Mouse (Mus musculus) layer of hippocampus, postnatal 25 days (tissue): Measurements from ENCODE around the gene Usf1. TPM values are rescaled to one million over a fixed set of nuclear protein-coding genes. Genes with fewer than 3 reads are reported as not detected.

Source experiments
- DNase-seq, 2 experiments: peaks; one replicate each; pipeline ENCODE4 v3.0.0; 2022; ENCODE audit warnings: mixed read lengths in 2 of 2, low spot score in 1 of 2; ENCODE audit errors: extremely low spot score in 1 of 2
- total RNA-seq, 2 experiments: library from RNA; stranded (reverse); gene quantifications; 2 replicates each; pipeline ENCODE4 v1.2.3; 2021

Usf1 gene
- total RNA-seq, 2 experiments from 2014 or later = 113 to 139 TPM

DNA sequence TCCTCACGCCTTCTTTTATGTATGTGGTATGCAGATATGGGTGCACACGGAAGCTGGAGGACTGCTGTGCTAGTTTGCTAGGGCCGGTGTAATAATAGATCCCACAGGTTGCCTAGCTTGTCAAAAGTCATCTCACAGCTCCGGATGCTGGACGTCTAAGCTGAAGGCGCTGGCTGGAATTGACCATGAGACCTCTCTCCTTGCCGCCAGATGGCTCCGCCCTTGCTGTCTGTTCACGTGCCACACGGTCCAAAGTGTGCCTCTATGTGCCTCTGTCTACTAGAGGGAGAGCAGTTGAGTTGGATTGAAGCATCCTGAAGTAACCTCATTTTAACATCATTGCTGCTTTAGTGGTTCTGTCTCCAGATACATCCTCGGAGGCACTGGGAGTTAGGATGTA is 38.9 kb downstream of the Usf1 start:
- no peak for DNase-seq

- DNase-seq = no peak
Measured at GRCm38 (mm10) chr1:171451001-171451400, 39.9 kb downstream of the Usf1 start.

DNA sequence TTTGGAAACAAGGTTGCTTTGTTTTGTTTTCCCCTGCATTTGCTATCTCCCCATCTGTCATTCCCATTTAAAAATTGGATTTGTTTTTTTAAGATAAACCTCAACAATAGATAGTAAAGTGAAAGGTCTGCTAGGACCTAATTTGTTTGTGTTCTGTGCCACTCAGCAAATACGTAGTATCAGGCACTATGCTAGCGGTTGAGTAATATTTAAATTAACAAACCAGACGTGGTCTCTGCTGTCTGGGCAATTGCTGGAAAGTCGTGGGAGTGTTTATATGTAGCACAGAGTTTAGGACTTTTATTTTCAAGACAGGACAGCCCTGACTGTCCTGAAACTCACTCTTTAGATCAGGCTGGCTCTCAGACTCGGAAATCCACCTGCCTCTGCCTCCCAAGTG is 41.4 kb downstream of the Usf1 start:
- no peak for DNase-seq

DNA sequence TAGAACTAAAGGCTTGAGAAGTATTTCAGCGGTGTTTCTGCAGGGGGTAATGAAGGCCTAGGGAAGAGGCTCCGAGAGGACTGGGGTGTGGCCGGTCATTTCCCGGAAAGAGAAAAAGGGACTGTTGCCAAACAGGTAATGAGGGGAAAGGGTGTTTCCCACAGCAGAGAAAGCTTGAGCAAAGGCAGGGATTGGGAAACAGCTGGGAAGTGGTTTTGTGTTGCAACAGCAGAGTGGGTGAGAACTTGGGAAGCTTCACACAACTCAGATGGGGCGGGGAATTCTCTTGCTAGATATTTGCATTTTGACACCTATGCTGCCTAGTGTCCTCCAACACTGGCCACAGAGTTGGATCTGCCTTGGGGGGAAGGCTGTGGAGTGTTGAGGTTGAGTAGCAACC is 41.8 kb downstream of the Usf1 start:
- DNase-seq = no peak

GRCm38 (mm10) chr1:171454926-171455325 is 43.8 kb downstream of the Usf1 start:
- no peak for DNase-seq

DNA sequence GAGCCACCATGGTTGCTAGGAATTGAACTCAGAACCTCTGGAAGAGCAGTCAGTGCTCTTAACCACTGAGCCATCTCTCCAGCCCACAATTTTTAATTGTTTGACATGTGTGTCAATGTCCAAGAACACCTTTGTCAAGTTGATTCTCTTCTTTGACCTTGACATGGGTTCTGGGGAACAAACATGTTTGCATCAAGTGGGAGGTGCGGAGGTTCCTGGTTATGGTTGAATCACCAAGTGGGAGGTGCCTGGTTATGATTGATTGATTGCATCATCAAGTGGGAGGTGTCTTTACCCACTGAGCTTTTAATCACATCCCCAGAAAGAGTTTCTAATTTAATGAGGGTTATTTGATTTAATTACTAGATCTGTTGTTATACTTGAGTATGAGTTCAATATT is 46.5 kb downstream of the Usf1 start:
- DNase-seq = no peak

DNA sequence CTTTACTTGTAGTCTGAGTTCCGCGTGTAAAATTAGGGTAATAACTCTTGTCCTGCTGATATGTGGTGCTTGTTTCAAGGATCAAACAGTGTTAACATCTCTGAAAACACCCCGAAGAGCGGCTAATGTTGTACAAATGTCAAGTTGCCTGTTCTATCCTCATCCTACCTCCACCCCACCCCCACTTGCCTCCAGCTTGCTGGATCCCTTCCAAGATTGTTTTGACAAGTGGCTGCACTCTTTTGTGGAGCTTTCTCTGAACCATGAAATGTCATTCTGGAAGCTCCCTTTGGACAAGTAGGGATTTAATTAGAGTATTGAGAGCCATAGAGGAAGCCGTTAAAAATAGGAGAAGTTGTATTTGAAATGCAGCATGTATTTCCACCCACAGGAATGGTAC is 48.7 kb downstream of the Usf1 start:
- DNase-seq = no peak

DNA sequence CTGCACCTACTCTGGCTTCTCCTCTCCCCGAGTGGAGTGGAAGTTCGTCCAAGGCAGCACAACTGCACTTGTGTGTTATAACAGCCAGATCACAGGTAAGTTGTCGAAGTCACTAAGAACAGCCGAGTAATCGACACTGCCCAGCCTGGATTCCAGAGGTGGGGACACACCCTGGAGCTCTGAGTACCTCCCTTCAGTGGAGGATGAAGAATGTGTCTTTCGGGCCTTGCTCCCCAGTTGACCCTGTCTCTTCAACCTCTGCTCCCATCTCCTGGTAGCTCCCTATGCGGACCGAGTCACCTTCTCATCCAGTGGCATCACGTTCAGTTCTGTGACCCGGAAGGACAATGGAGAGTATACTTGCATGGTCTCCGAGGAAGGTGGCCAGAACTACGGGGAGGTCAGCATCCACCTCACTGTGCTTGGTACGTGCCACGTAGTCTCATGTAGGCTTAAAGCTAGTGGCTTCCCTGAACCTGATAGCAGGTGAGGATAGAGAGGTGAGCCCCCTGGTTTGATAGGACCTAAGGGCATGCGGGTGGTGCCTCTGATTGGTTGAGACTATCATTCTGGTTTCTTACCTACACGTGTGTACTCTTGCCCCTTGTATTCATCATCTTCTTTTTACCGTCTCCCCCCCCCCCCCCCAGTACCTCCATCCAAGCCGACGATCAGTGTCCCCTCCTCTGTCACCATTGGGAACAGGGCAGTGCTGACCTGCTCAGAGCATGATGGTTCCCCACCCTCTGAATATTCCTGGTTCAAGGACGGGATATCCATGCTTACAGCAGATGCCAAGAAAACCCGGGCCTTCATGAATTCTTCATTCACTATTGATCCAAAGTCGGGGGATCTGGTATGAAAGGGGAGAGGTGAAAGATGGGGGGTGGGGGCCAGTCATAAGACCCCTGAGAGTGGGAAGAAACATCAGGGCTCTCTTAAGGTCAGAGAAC is 49.7 kb downstream of the Usf1 start:
- no peak for DNase-seq

DNA sequence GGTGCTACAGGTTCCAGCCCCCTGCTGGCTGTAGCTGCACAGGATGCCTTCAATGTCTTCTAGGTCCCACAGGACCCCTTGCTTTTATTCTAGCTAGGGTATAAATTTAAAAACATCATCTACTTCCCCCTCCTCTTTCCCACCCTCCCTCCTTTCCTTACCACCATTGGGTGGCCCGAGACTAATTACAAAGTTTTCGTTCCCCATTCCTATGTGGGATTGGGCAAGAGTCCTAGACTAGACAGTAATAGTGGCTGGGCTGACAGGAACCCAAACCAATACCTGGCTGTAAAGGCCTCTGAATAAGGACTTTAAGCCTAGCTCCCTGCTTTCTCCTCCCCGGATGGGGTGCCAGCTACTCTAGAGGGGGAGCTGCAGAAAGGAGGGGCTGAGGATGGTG is 52.0 kb downstream of the Usf1 start:
- no peak for DNase-seq

DNA sequence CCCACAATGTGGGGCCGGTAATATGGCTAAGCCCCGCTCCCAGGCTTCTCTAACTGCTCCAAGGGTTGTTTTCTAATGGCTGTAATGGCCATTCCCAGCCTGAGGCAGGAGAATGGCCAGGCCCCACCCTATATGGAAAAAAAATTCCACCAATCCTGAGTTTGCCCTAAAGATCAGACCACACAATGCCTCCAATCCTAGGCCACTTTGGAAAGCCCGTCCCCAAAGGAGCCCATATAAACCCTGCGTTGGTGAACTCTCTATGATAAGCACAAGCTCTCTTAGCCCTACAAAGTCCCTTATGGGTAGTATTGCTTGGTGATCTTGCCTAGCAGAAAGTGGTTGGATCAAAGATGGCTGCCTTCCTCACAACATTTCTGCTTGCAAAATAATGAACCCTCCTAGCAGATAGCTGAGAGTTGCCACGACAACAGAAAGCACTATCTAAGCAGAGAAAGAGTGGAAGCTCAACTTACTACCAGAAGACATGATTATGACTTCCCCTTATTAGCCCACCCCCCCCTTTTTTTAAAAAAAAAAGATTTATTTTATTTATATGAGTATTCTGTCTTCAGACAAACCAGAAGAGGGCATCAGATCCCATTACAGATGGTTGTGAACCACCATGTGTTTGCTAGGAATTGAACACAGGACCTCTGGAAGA is 54.8 kb downstream of the Usf1 start:
- DNase-seq = no peak

DNA sequence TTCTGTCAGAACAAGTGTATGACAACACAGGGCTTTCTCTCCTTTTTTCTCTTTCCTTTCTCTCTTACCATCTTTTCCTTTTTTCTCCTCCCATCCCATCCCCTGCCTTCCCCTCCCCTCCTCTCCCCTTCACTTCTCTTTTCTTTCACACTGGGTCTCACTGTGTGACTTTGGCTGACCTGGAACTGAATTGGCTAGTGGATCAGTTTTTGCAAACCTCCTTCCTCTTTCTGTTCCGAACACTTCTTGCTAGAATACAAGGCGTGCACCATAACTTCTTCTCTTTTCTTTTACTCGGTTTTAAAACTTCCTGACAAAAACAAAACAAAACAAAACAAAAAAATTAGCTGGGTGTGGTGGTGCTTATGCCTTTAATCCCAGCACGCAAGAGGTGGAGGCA is 55.5 kb downstream of the Usf1 start:
- DNase-seq = no peak

Other genes starting within 250 kb of the Usf1 start
- 10 to 100 TPM; 42.1 to 43.6 TPM for gene Pcp4l1, start 215.0 kb upstream of the Usf1 start, total RNA-seq
- under 1 TPM; 0.12 to 0.15 TPM for gene Nr1i3, start 197.3 kb upstream of the Usf1 start, total RNA-seq
- 10 to 100 TPM; 81.4 to 85.9 TPM for gene Tomm40l, start 188.8 kb upstream of the Usf1 start, total RNA-seq
- gene Apoa2, start 186.3 kb upstream of the Usf1 start, total RNA-seq = 1 to 10 TPM; 1.9 to 2.3 TPM
- 10 to 100 TPM; 13.1 to 15.8 TPM for gene Fcer1g, start 176.9 kb upstream of the Usf1 start, total RNA-seq
- 10 to 100 TPM; 23.5 to 26.1 TPM for gene Adamts4, start 160.9 kb upstream of the Usf1 start, total RNA-seq
- gene Ndufs2, start 159.9 kb upstream of the Usf1 start, total RNA-seq = 100 to 1,000 TPM; 280 to 296 TPM
- gene B4galt3, start 141.0 kb upstream of the Usf1 start, total RNA-seq = 10 to 100 TPM; 63.9 to 66.7 TPM
- 10 to 100 TPM; 21.9 to 33.4 TPM for gene Ppox, start 130.1 kb upstream of the Usf1 start, total RNA-seq
- 10 to 100 TPM; 58.1 to 64.8 TPM for gene Usp21, start 123.3 kb upstream of the Usf1 start, total RNA-seq
- gene Ufc1, start 116.3 kb upstream of the Usf1 start, total RNA-seq = 100 to 1,000 TPM; 105 to 116 TPM
- 10 to 100 TPM; 34.6 to 35.4 TPM for gene Dedd, start 82.2 kb upstream of the Usf1 start, total RNA-seq
- gene Nit1, start 65.7 kb upstream of the Usf1 start, total RNA-seq = 10 to 100 TPM; 45.7 to 47.3 TPM
- gene Pfdn2, start 65.6 kb upstream of the Usf1 start, total RNA-seq = 100 to 1,000 TPM; 163 to 173 TPM
- 1 to 10 TPM; 6.4 to 9.2 TPM for gene Klhdc9, start 50.5 kb upstream of the Usf1 start, total RNA-seq
- gene Nectin4, start 41.2 kb upstream of the Usf1 start, total RNA-seq = 1 to 10 TPM; 3.6 to 3.7 TPM
- 1 to 10 TPM; 1.8 to 2.0 TPM for gene Arhgap30, start 22.4 kb upstream of the Usf1 start, total RNA-seq
- 1 to 10 TPM; 3.1 to 3.3 TPM for gene Tstd1, start 7.6 kb downstream of the Usf1 start, total RNA-seq
- gene F11r, start 26.2 kb downstream of the Usf1 start, total RNA-seq = 1 to 10 TPM; 4.7 to 5.1 TPM
- gene Alyref2, start 92.2 kb downstream of the Usf1 start, total RNA-seq = 1 to 10 TPM; 6.1 to 7.5 TPM
- gene Itln1, start 124.0 kb downstream of the Usf1 start, total RNA-seq = not detected
- gene Cd244a, start 147.9 kb downstream of the Usf1 start, total RNA-seq = not detected
- under 1 TPM in 1 of 2 experiments, not detected in 1; 0.23 TPM for gene Ly9, start 196.1 kb downstream of the Usf1 start, total RNA-seq
- gene Slamf7, start 241.7 kb downstream of the Usf1 start, total RNA-seq = not detected